Mouse (Mus musculus): ENCODE data around the gene Mrtfa. TPM values are rescaled to one million over a fixed set of nuclear protein-coding genes. Genes with fewer than 3 reads are reported as not detected.

Mrtfa gene
- polyA plus RNA-seq, 1 experiment, result 18.4 TPM

- Histone ChIP-seq H3K4me1 (ENCODE audit: control insufficient read depth, insufficient read depth, low read length) (no peaks in the 10 kb centered on the region), H3K27ac (ENCODE audit: insufficient read depth, low read length) (no peak overlapping the region), H3K27me3 (ENCODE audit: control insufficient read depth, insufficient read depth, low read length, poor library complexity, severe bottlenecking) (no peaks in the 10 kb centered on the region), H3K9ac (ENCODE audit: low read depth, poor library complexity, severe bottlenecking) (no peak overlapping the region), H3K36me3 (ENCODE audit: control insufficient read depth, insufficient read depth, low read length, poor library complexity, severe bottlenecking) (no peaks in the 10 kb centered on the region), H3K4me3 (ENCODE audit: low read depth, low read length) (no peak overlapping the region), H3K9me3 (replicated peaks; ENCODE audit: control insufficient read depth, insufficient read depth, low read length, poor library complexity, severe bottlenecking) (no peaks in the 10 kb centered on the region)
- TF ChIP-seq CTCF (IDR thresholded peaks at IDR 0.05; ENCODE audit: low read depth, low read length) (no peak), POLR2A (IDR thresholded peaks at IDR 0.05; ENCODE audit: insufficient read depth, low read length) (no peak), EP300 (IDR thresholded peaks at IDR 0.05; ENCODE audit: insufficient read depth, low read depth, low read length) (no peak)
Observed at GRCm38 (mm10) chr15:81016488-81016887, 174.1 kb downstream of the Mrtfa start.

- Histone ChIP-seq H3K27ac (ENCODE audit: insufficient read depth, low read length) (no peak overlapping the region), H3K9me3 (replicated peaks; ENCODE audit: control insufficient read depth, insufficient read depth, low read length, poor library complexity, severe bottlenecking) (no peaks in the 10 kb centered on the region), H3K27me3 (ENCODE audit: control insufficient read depth, insufficient read depth, low read length, poor library complexity, severe bottlenecking) (no peaks in the 10 kb centered on the region), H3K4me3 (ENCODE audit: low read depth, low read length) (no peak overlapping the region), H3K4me1 (ENCODE audit: control insufficient read depth, insufficient read depth, low read length) (no peaks in the 10 kb centered on the region), H3K36me3 (ENCODE audit: control insufficient read depth, insufficient read depth, low read length, poor library complexity, severe bottlenecking) (no peaks in the 10 kb centered on the region), H3K9ac (ENCODE audit: low read depth, poor library complexity, severe bottlenecking) (no peak overlapping the region)
- TF ChIP-seq EP300 (IDR thresholded peaks at IDR 0.05; ENCODE audit: insufficient read depth, low read depth, low read length), result no peak
- no peak for TF ChIP-seq POLR2A (IDR thresholded peaks at IDR 0.05; ENCODE audit: insufficient read depth, low read length)
- no peak for TF ChIP-seq CTCF (IDR thresholded peaks at IDR 0.05; ENCODE audit: low read depth, low read length)
Observed at GRCm38 (mm10) chr15:81015068-81015744, 175.4 kb downstream of the Mrtfa start.

- Histone ChIP-seq H3K27ac (ENCODE audit: insufficient read depth, low read length) (no peak overlapping the region), H3K36me3 (ENCODE audit: control insufficient read depth, insufficient read depth, low read length, poor library complexity, severe bottlenecking) (no peaks in the 10 kb centered on the region)
Observed at GRCm38 (mm10) chr15:81013186-81013585, 177.4 kb downstream of the Mrtfa start.

GRCm38 (mm10) chr15:81012359-81012758, 178.2 kb downstream of the Mrtfa start:
- Histone ChIP-seq H3K9me3 (replicated peaks; ENCODE audit: control insufficient read depth, insufficient read depth, low read length, poor library complexity, severe bottlenecking) (no peaks in the 10 kb centered on the region), H3K4me1 (ENCODE audit: control insufficient read depth, insufficient read depth, low read length) (no peaks in the 10 kb centered on the region), H3K4me3 (ENCODE audit: low read depth, low read length) (no peak overlapping the region), H3K9ac (ENCODE audit: low read depth, poor library complexity, severe bottlenecking) (no peak overlapping the region), H3K27me3 (ENCODE audit: control insufficient read depth, insufficient read depth, low read length, poor library complexity, severe bottlenecking) (no peaks in the 10 kb centered on the region), H3K27ac (ENCODE audit: insufficient read depth, low read length) (no peak overlapping the region), H3K36me3 (ENCODE audit: control insufficient read depth, insufficient read depth, low read length, poor library complexity, severe bottlenecking) (no peaks in the 10 kb centered on the region)
- TF ChIP-seq POLR2A (IDR thresholded peaks at IDR 0.05; ENCODE audit: insufficient read depth, low read length) (no peak), EP300 (IDR thresholded peaks at IDR 0.05; ENCODE audit: insufficient read depth, low read depth, low read length) (no peak), CTCF (IDR thresholded peaks at IDR 0.05; ENCODE audit: low read depth, low read length) (no peak)

More at GRCm38 (mm10) chr15:81013186-81013585, 177.4 kb downstream of the Mrtfa start:
- Histone ChIP-seq H3K9me3 (replicated peaks; ENCODE audit: control insufficient read depth, insufficient read depth, low read length, poor library complexity, severe bottlenecking) (no peaks in the 10 kb centered on the region), H3K4me1 (ENCODE audit: control insufficient read depth, insufficient read depth, low read length) (no peaks in the 10 kb centered on the region), H3K27me3 (ENCODE audit: control insufficient read depth, insufficient read depth, low read length, poor library complexity, severe bottlenecking) (no peaks in the 10 kb centered on the region), H3K4me3 (ENCODE audit: low read depth, low read length) (no peak overlapping the region), H3K9ac (ENCODE audit: low read depth, poor library complexity, severe bottlenecking) (no peak overlapping the region)
- TF ChIP-seq CTCF (IDR thresholded peaks at IDR 0.05; ENCODE audit: low read depth, low read length) (no peak), EP300 (IDR thresholded peaks at IDR 0.05; ENCODE audit: insufficient read depth, low read depth, low read length) (no peak), POLR2A (IDR thresholded peaks at IDR 0.05; ENCODE audit: insufficient read depth, low read length) (no peak)

- H3K4me1 ChIP-seq (ENCODE audit: control insufficient read depth, insufficient read depth, low read length), result no peaks in the 10 kb centered on the region
- TF ChIP-seq EP300 (IDR thresholded peaks at IDR 0.05; ENCODE audit: insufficient read depth, low read depth, low read length), result no peak
- no peak for TF ChIP-seq POLR2A (IDR thresholded peaks at IDR 0.05; ENCODE audit: insufficient read depth, low read length)
- no peak for TF ChIP-seq CTCF (IDR thresholded peaks at IDR 0.05; ENCODE audit: low read depth, low read length)
- H3K9me3 ChIP-seq (replicated peaks; ENCODE audit: control insufficient read depth, insufficient read depth, low read length, poor library complexity, severe bottlenecking), result no peaks in the 10 kb centered on the region
- H3K27ac ChIP-seq (ENCODE audit: insufficient read depth, low read length), result no peak overlapping the region
- H3K36me3 ChIP-seq (ENCODE audit: control insufficient read depth, insufficient read depth, low read length, poor library complexity, severe bottlenecking), result no peaks in the 10 kb centered on the region
- no peak overlapping the region for H3K4me3 ChIP-seq (ENCODE audit: low read depth, low read length)
- no peak overlapping the region for H3K9ac ChIP-seq (ENCODE audit: low read depth, poor library complexity, severe bottlenecking)
- H3K27me3 ChIP-seq (ENCODE audit: control insufficient read depth, insufficient read depth, low read length, poor library complexity, severe bottlenecking), result no peaks in the 10 kb centered on the region
Observed at GRCm38 (mm10) chr15:81011523-81011922, 179.0 kb downstream of the Mrtfa start.

- H3K27me3 ChIP-seq (ENCODE audit: control insufficient read depth, insufficient read depth, low read length, poor library complexity, severe bottlenecking), result no peaks in the 10 kb centered on the region
- H3K9me3 ChIP-seq (replicated peaks; ENCODE audit: control insufficient read depth, insufficient read depth, low read length, poor library complexity, severe bottlenecking), result no peaks in the 10 kb centered on the region
- no peak for TF ChIP-seq POLR2A (IDR thresholded peaks at IDR 0.05; ENCODE audit: insufficient read depth, low read length)
- no peaks in the 10 kb centered on the region for H3K36me3 ChIP-seq (ENCODE audit: control insufficient read depth, insufficient read depth, low read length, poor library complexity, severe bottlenecking)
- H3K4me3 ChIP-seq (ENCODE audit: low read depth, low read length), result no peak overlapping the region
- H3K9ac ChIP-seq (ENCODE audit: low read depth, poor library complexity, severe bottlenecking), result no peak overlapping the region
- no peak overlapping the region for H3K27ac ChIP-seq (ENCODE audit: insufficient read depth, low read length)
- no peaks in the 10 kb centered on the region for H3K4me1 ChIP-seq (ENCODE audit: control insufficient read depth, insufficient read depth, low read length)
Observed at GRCm38 (mm10) chr15:81010114-81010513, 180.4 kb downstream of the Mrtfa start.

All from ES-Bruce4 (cell line).